Mouse (Mus musculus) heart, postnatal 0 days (tissue): ENCODE data around the gene Ano6.

Source experiments
- CTCF ChIP-seq: IDR thresholded peaks from 2 replicates; pipeline ENCODE4 v1.5.1; 2016; ENCODE audit warnings: antibody characterized with exemption, control low read depth, low read depth
- EP300 ChIP-seq: IDR thresholded peaks from 2 replicates; pipeline ENCODE4 v1.6.1; 2016; ENCODE audit warnings: antibody characterized with exemption, low read depth

DNA sequence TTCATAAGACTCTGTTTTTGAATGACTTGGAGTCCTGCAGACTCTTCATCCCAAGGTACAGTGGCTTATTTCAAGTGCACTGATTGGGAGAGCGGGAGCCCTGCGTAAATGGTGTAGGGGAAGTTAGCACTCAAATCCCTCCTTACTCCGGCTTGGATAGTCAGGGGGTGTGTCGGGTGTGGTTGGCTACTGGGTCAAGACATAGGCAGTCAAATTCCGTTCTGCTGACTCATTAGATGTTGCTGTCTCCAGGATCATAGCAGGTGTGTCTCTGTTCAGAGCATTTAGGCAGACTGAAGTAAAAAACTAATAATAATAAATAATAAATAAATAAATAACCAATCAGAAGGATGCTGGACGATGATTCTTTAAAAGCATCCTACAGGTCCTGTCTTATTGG lies 27.2 kb upstream of the Ano6 start:
- TF ChIP-seq CTCF (no peak), EP300 (no peak)
